22 mouse cellular contexts compared by ENCODE assay signal in the genomic region with DNA sequence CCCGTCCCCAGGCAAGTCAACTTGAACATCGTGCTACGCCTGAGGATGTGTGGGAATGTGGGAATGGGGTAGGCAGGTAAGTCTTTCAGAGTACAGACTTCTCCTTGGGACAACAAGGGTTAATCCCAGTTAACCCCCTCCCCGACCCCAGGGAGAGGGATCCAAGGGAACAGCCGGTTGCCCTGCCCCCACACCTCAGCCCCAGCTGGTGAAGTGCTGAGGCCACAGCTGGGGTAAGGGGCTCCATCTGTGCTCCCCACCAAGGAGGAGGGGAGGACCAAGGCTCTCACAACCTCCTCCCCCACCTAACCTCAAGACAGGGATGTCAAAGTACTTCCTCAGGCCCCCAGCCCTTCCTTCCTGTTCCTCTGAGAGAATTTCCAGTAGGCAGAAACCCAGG. TPM values are rescaled to one million over a fixed set of nuclear protein-coding genes. Genes with fewer than 3 reads are reported as not detected.
A peak's percentile ranks its signal among the peaks of the same experiment; 100 is the strongest.
DNase-seq lines count a peak whose midpoint lies in the region; ATAC-seq lines count a peak whose summit lies in the region.
"Had no signal": no experiment of that assay in that cellular context is flagged by ENCODE, and none has a peak within 500 bp of the region (broad histone marks: within the 10 kb centered on the region; RNA-seq: fewer than 3 reads in every experiment).

No protein-coding gene starts in this region.

- H3K4me3 ChIP-seq in limb, embryonic 11.5 days (ENCODE audit: low read depth, low read length): no peak overlapping the region
- no peak overlapping the region for H3K4me3 ChIP-seq in limb, embryonic 10.5 days
- H3K4me3 ChIP-seq: gastrocnemius, adult 2 months; heart, embryonic 13.5 days; myocyte had no signal

- 26% methylated on average over 5 of the region's 5 CpGs for WGBS in limb, embryonic 11.5 days
- 25% methylated on average over 5 of the region's 5 CpGs for WGBS in limb, embryonic 10.5 days

- H3K9ac ChIP-seq in limb, embryonic 11.5 days (ENCODE audit: low read length): no peak overlapping the region
- H3K9ac ChIP-seq: heart, embryonic 13.5 days had no signal

- no peaks in the 10 kb centered on the region for H3K9me3 ChIP-seq in limb, embryonic 11.5 days (ENCODE audit: control insufficient read depth, low read length)
- no peaks in the 10 kb centered on the region for H3K9me3 ChIP-seq in limb, embryonic 10.5 days (replicated peaks)
- H3K9me3 ChIP-seq: heart, embryonic 13.5 days had no signal

- H3K4me2 ChIP-seq in limb, embryonic 11.5 days (ENCODE audit: low read depth, severe bottlenecking): no peak overlapping the region
- H3K4me2 ChIP-seq: heart, embryonic 13.5 days had no signal

- peak; percentile 50 for DNase-seq in embryo, embryonic 11 days
- no peak for DNase-seq in embryo, embryonic 10 days (ENCODE audit: low spot score)
- DNase-seq in limb, embryonic 11.5 days (ENCODE audit: low spot score): peak; percentile 34
- DNase-seq in limb, embryonic 10.5 days (ENCODE audit: low spot score): no peak
- DNase-seq in retina, embryonic 14.5 days (ENCODE audit: low spot score): peak; percentile 58
- no peak for DNase-seq in retina, postnatal 1 day
- DNase-seq in gastrocnemius, adult 8-10 months (ENCODE audit: low spot score in 2 of 2): no peak
- DNase-seq: adrenal gland, adult 8-10 months; gastrocnemius, adult 2 months; heart, adult 11 months; lung, adult 2 months; thymus, postnatal 25 days had no signal

- ATAC-seq in limb, embryonic 11.5 days (ENCODE audit: insufficient number of reproducible peaks, low FRiP score, low TSS enrichment, low read depth): no peak
- ATAC-seq: CD4-positive, CD25-positive, alpha-beta regulatory T cell, adult 4 months; inflammation-experienced regulatory T-cells, adult 6 months; Patski had no signal

- no peaks in the 10 kb centered on the region for H3K36me3 ChIP-seq in limb, embryonic 11.5 days (ENCODE audit: control insufficient read depth, insufficient read depth, low read length)
- no peaks in the 10 kb centered on the region for H3K36me3 ChIP-seq in limb, embryonic 10.5 days
- H3K36me3 ChIP-seq: heart, embryonic 13.5 days had no signal

- H3K27me3 ChIP-seq in limb, embryonic 11.5 days (ENCODE audit: control insufficient read depth, insufficient read depth, low read length): peaks cover 31% of the 10 kb centered on the region
- H3K27me3 ChIP-seq in limb, embryonic 10.5 days (ENCODE audit: low read depth, poor library complexity, severe bottlenecking): peaks cover 64% of the 10 kb centered on the region

- H3K27ac ChIP-seq in limb, embryonic 11.5 days (replicated peaks; ENCODE audit: low read depth, low read length): no peak overlapping the region
- no peak overlapping the region for H3K27ac ChIP-seq in limb, embryonic 10.5 days
- H3K27ac ChIP-seq: gastrocnemius, adult 2 months; heart, embryonic 13.5 days had no signal

- peaks cover 12% of the 10 kb centered on the region for H3K4me1 ChIP-seq in limb, embryonic 11.5 days (ENCODE audit: control insufficient read depth, insufficient read depth, low read length)
- peaks cover 20% of the 10 kb centered on the region for H3K4me1 ChIP-seq in limb, embryonic 10.5 days

RNA-seq across cellular contexts. Expression of gene Ntrk1, which starts 5.2 kb away (rescaled TPM):
- polyA plus RNA-seq in limb, embryonic 11.5 days (2014; fragmentation: Nextera tagmentation; extraction: Ambion mirVana): 0.21 and 0.44 TPM in 2 replicates
- polyA plus RNA-seq in limb, embryonic 10.5 days (2016; fragmentation: Nextera tagmentation; extraction: Ambion mirVana): 0.28 and 0.29 TPM in 2 replicates
- not detected for total RNA-seq in gastrocnemius, adult 8-10 months (2022)
- total RNA-seq: gastrocnemius, adult 2 months; liver, adult 2 months; megakaryocyte-erythroid progenitor cell, adult 5-6 weeks had no signal
- polyA plus RNA-seq: CD4-positive, CD25-positive, alpha-beta regulatory T cell, adult 4 months; myocyte; Patski had no signal

RNA-seq across cellular contexts. Expression of gene Insrr, which starts 7.0 kb away (rescaled TPM):
- polyA plus RNA-seq in limb, embryonic 11.5 days (2014; fragmentation: Nextera tagmentation; extraction: Ambion mirVana): 0.12 and 0.26 TPM in 2 replicates
- polyA plus RNA-seq in limb, embryonic 10.5 days (2016; fragmentation: Nextera tagmentation; extraction: Ambion mirVana): 0.05 and 0.16 TPM in 2 replicates
- not detected for total RNA-seq in gastrocnemius, adult 8-10 months (2022)
- total RNA-seq: gastrocnemius, adult 2 months; liver, adult 2 months; megakaryocyte-erythroid progenitor cell, adult 5-6 weeks had no signal
- polyA plus RNA-seq: myocyte had no signal

RNA-seq across cellular contexts. Expression of gene Pear1, which starts 34.3 kb away (rescaled TPM):
- 9.4 and 11.3 TPM in 2 replicates for polyA plus RNA-seq in limb, embryonic 11.5 days (2014; fragmentation: Nextera tagmentation; extraction: Ambion mirVana)
- polyA plus RNA-seq in limb, embryonic 10.5 days (2016; fragmentation: Nextera tagmentation; extraction: Ambion mirVana): 13.8 and 17.7 TPM in 2 replicates
- total RNA-seq in gastrocnemius, adult 8-10 months (2022): 1 to 10 TPM; 3.2 to 7.1 (median 5.1) TPM

RNA-seq across cellular contexts. Expression of gene Lrrc71, which starts 41.3 kb away (rescaled TPM):
- 0.26 and 0.43 TPM in 2 replicates for polyA plus RNA-seq in limb, embryonic 11.5 days (2014; fragmentation: Nextera tagmentation; extraction: Ambion mirVana)
- polyA plus RNA-seq in limb, embryonic 10.5 days (2016; fragmentation: Nextera tagmentation; extraction: Ambion mirVana): 0.31 and 0.43 TPM in 2 replicates
- under 1 TPM in 1 of 4 experiments, not detected in 3; 0.68 TPM for total RNA-seq in gastrocnemius, adult 8-10 months (2022)
- total RNA-seq: megakaryocyte-erythroid progenitor cell, adult 5-6 weeks had no signal
- polyA plus RNA-seq: heart, embryonic 13.5 days had no signal

RNA-seq across cellular contexts. Expression of gene Sh2d2a, which starts 56.8 kb away (rescaled TPM):
- not detected in 2 replicates for polyA plus RNA-seq in limb, embryonic 11.5 days (2014; fragmentation: Nextera tagmentation; extraction: Ambion mirVana)
- polyA plus RNA-seq in limb, embryonic 10.5 days (2016; fragmentation: Nextera tagmentation; extraction: Ambion mirVana): 0.13 TPM in 1 of 2 replicates, not detected in the other
- not detected for total RNA-seq in gastrocnemius, adult 8-10 months (2022)
- total RNA-seq: gastrocnemius, adult 2 months; layer of hippocampus, postnatal 10 days; left cerebral cortex, adult 8-10 months had no signal
- polyA plus RNA-seq: forebrain, embryonic 11.5 days; myocyte; Patski had no signal

Comparison
In these comparisons a context has a peak if more than half of its experiments do, and no peak if none do; other contexts are left out.
1. DNase-seq: peak in embryo, embryonic 11 days (single experiment), limb, embryonic 11.5 days (single experiment) and retina, embryonic 14.5 days (single experiment); none in embryo, embryonic 10 days (single experiment), limb, embryonic 10.5 days (single experiment), retina, postnatal 1 day (single experiment) and gastrocnemius, adult 8-10 months (0 of 2).